ENCODE assay signal across 9 mouse cellular contexts in genomic region chr3:129744803-129745202, GRCm38 (mm10). TPM values are rescaled to one million over a fixed set of nuclear protein-coding genes. Genes with fewer than 3 reads are reported as not detected.
DNase-seq lines count a peak whose midpoint lies in the region; ATAC-seq lines count a peak whose summit lies in the region.
"Had no signal": no experiment of that assay in that cellular context is flagged by ENCODE, and none has a peak within 500 bp of the region (broad histone marks: within the 10 kb centered on the region; RNA-seq: fewer than 3 reads in every experiment).

No protein-coding gene starts in this region.

- no peak overlapping the region for H3K4me2 ChIP-seq in heart, embryonic 12.5 days

- no peak overlapping the region for H3K4me3 ChIP-seq in heart, embryonic 12.5 days

- no peak for ATAC-seq in heart, embryonic 12.5 days (ENCODE audit: insufficient number of reproducible peaks, low FRiP score)
- no peak for ATAC-seq in monocyte, adult 5-6 weeks (replicated peaks; ENCODE audit: insufficient number of reproducible peaks, low FRiP score, low TSS enrichment, poor library complexity, severe bottlenecking)

- H3K4me1 ChIP-seq in heart, embryonic 12.5 days (replicated peaks), result no peaks in the 10 kb centered on the region

- H3K27ac ChIP-seq in heart, embryonic 12.5 days (ENCODE audit: poor library complexity, severe bottlenecking), result no peak overlapping the region

- no peaks in the 10 kb centered on the region for H3K9me3 ChIP-seq in heart, embryonic 12.5 days (replicated peaks)

- H3K36me3 ChIP-seq in heart, embryonic 12.5 days, result no peaks in the 10 kb centered on the region

- no peaks in the 10 kb centered on the region for H3K27me3 ChIP-seq in heart, embryonic 12.5 days (replicated peaks)

- 50% methylated on average over 8 of the region's 8 CpGs for WGBS in heart, embryonic 12.5 days

- no peak overlapping the region for H3K9ac ChIP-seq in heart, embryonic 12.5 days

- peak; percentile 60 for DNase-seq in heart, postnatal 4 days
- peak; percentile 59 for DNase-seq in CD4-positive, CD25-positive, alpha-beta regulatory T cell, adult 2 months (ENCODE audit: low read depth, low spot score)
- peak; percentile 78 for DNase-seq in R1 (ENCODE audit: low read depth, low spot score)
- DNase-seq in kidney, adult 8-10 months, result peak; percentile 42 to 49
- peak; percentile 52 for DNase-seq in naive thymus-derived CD4-positive, alpha-beta T cell, adult 2 months (ENCODE audit: low read depth)
- DNase-seq in gastrocnemius, adult 8-10 months (ENCODE audit: low spot score in 2 of 2), result no peak

RNA-seq across cellular contexts. Expression of gene Egf, which starts 10.3 kb away (rescaled TPM):
- 1 to 10 TPM; 2.3 to 2.5 TPM for total RNA-seq in heart, postnatal 4 days (2021)
- polyA plus RNA-seq in heart, embryonic 12.5 days (2016; fragmentation: Nextera tagmentation; extraction: Ambion mirVana), result 1.7 and 2.1 TPM in 2 replicates
- total RNA-seq in monocyte, adult 5-6 weeks (2017), result 0.87 to 1.4 TPM (median 1.4 TPM) in 3 replicates
- 10 to 100 TPM; 30.3 to 34.8 (median 33.8) TPM for total RNA-seq in gastrocnemius, adult 8-10 months (2022)

RNA-seq across cellular contexts. Expression of gene Lrit3, which starts 59.0 kb away (rescaled TPM):
- not detected for total RNA-seq in heart, postnatal 4 days (2021)
- polyA plus RNA-seq in heart, embryonic 12.5 days (2016; fragmentation: Nextera tagmentation; extraction: Ambion mirVana), result not detected in 2 replicates
- total RNA-seq in monocyte, adult 5-6 weeks (2017), result not detected in 3 replicates
- not detected for total RNA-seq in gastrocnemius, adult 8-10 months (2022)
- polyA plus RNA-seq: liver, embryonic 16.5 days had no signal

Comparison
In these comparisons a context has a peak if more than half of its experiments do, and no peak if none do; other contexts are left out.
1. DNase-seq: peak in heart, postnatal 4 days (single experiment), CD4-positive, CD25-positive, alpha-beta regulatory T cell, adult 2 months (single experiment), R1 (single experiment), kidney, adult 8-10 months (2 of 2) and naive thymus-derived CD4-positive, alpha-beta T cell, adult 2 months (single experiment); none in gastrocnemius, adult 8-10 months (0 of 2).
2. RNA of gene Egf, which starts 10.3 kb away (total RNA-seq): 30.3 to 34.8 TPM in gastrocnemius, adult 8-10 months; 2.3 to 2.5 TPM in heart, postnatal 4 days and 0.87 to 1.4 TPM in monocyte, adult 5-6 weeks; every median in the first group is over 4 times any median in the second.